Mouse (Mus musculus): ENCODE measurements around the gene Dnajc28. TPM values are rescaled to one million over a fixed set of nuclear protein-coding genes. Genes with fewer than 3 reads are reported as not detected.

Gene Dnajc28
- total and polyA plus RNA-seq, 2 experiments: 1.9 to 11.3 TPM

DNA sequence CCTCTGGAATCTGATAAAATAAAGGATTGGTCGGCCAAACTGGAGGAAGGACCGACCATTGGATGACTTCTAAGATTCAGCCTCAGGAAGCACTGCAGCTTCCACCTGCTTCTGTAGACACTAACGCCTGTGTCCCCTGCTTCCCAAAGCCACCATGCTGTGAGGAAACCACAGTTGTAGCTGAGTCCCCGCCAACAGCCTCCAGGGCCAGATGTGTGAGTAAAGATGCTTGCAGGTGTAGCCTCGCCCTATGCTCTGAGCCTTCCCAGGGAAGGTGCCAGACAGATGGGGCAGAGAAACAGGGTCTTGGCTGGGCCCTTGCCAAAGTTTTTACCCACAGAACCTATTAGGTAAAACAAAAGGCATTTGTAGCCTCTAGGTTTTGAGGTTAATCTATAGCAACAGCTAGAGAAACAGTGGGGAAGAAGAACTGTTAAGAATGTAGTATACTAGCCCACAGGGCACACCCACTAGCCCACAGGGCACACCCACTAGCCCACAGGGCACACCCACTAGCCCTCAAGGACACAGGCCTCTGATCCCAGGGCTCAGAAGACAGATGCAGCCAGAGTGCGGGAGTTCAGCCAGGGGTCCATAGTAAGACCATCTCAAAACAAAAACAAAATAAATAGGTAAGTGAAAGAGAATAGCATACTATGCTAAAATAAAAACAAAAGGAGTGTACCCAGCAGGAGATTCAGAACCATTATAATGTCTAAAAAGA is 30.9 kb downstream of the Dnajc28 start:
- no peaks in the 10 kb centered on the region for H3K4me1 ChIP-seq (ENCODE audit: control insufficient read depth, insufficient read depth, low read length)
- no peak for TF ChIP-seq CTCF (IDR thresholded peaks at IDR 0.05; ENCODE audit: low read depth, low read length)
- TF ChIP-seq POLR2A (IDR thresholded peaks at IDR 0.05; ENCODE audit: extremely low read depth, insufficient read depth, low read length): no peak
- H3K27me3 ChIP-seq (ENCODE audit: control insufficient read depth, insufficient read depth, low read length): no peaks in the 10 kb centered on the region
- no peak for DNase-seq (ENCODE audit: extremely low read depth, low read depth, low spot score)
- 79% methylated on average over 6 of the region's 6 CpGs for WGBS
- no peak overlapping the region for H3K4me3 ChIP-seq (ENCODE audit: insufficient read depth, low read depth, low read length)
- H3K36me3 ChIP-seq (ENCODE audit: control insufficient read depth, insufficient read depth, low read length): peaks cover 7% of the 10 kb centered on the region
- H3K79me2 ChIP-seq (ENCODE audit: control insufficient read depth, insufficient read depth, low read length): peaks cover 28% of the 10 kb centered on the region; the same call in 1 of the 2 replicates
- no peak overlapping the region for H3K9ac ChIP-seq (ENCODE audit: low read depth, low read length)
- H3K27ac ChIP-seq (replicated peaks; ENCODE audit: insufficient read depth, low read depth, low read length): no peak overlapping the region

DNA sequence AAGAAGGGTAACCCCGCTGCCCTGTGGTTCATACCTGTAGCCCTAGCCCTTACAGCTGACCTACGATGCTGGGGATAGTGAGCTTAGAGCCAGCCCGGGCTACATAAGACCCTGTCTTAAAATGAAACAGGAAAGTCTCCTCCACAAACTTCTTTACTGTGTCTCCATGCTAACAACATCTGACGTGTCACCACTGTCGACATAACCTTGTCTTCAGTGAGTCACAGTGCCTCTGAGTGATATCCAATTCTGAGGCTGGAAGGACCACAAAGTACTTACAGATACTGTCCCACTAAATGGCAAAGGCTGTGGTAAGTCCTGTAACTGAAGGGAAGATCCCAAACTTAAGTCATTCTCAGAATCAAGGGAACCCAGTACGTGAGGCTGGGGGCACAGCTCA is 32.6 kb downstream of the Dnajc28 start:
- no peak for DNase-seq (ENCODE audit: extremely low read depth, low read depth, low spot score)
- Histone ChIP-seq H3K27ac (replicated peaks; ENCODE audit: insufficient read depth, low read depth, low read length) (no peak overlapping the region), H3K27me3 (ENCODE audit: control insufficient read depth, insufficient read depth, low read length) (no peaks in the 10 kb centered on the region), H3K36me3 (ENCODE audit: control insufficient read depth, insufficient read depth, low read length) (peaks cover 7% of the 10 kb centered on the region), H3K4me3 (ENCODE audit: insufficient read depth, low read depth, low read length) (no peak overlapping the region), H3K4me1 (ENCODE audit: control insufficient read depth, insufficient read depth, low read length) (no peaks in the 10 kb centered on the region), H3K9ac (ENCODE audit: low read depth, low read length) (no peak overlapping the region), H3K79me2 (ENCODE audit: control insufficient read depth, insufficient read depth, low read length) (peaks cover 12% of the 10 kb centered on the region; the same call in 1 of the 2 replicates)
- 91% methylated on average over 6 of the region's 6 CpGs for WGBS
- TF ChIP-seq CTCF (IDR thresholded peaks at IDR 0.05; ENCODE audit: low read depth, low read length) (no peak), POLR2A (IDR thresholded peaks at IDR 0.05; ENCODE audit: extremely low read depth, insufficient read depth, low read length) (no peak)

DNA sequence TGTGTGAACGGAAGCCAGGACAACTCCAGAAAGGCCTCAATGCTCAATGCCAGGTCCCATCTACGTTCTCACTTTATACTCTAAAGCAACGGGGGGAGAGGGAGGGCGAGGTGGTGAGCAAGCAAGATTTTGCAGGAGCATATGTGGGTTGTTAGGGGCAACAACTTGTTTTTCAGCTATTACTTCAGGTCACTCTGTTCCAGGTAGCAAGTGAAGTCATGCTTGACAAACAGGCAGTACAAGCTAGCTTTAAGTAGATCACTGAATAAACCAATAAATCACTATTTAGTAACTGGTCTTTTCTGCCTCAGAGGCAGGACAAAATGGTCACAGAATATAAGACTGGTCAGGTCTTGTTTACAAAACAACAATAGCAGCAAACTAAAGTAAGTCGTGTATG is 33.2 kb downstream of the Dnajc28 start:
- H3K27ac ChIP-seq (replicated peaks; ENCODE audit: insufficient read depth, low read depth, low read length): no peak overlapping the region
- TF ChIP-seq POLR2A (IDR thresholded peaks at IDR 0.05; ENCODE audit: extremely low read depth, insufficient read depth, low read length) (no peak), CTCF (IDR thresholded peaks at IDR 0.05; ENCODE audit: low read depth, low read length) (no peak)

DNA sequence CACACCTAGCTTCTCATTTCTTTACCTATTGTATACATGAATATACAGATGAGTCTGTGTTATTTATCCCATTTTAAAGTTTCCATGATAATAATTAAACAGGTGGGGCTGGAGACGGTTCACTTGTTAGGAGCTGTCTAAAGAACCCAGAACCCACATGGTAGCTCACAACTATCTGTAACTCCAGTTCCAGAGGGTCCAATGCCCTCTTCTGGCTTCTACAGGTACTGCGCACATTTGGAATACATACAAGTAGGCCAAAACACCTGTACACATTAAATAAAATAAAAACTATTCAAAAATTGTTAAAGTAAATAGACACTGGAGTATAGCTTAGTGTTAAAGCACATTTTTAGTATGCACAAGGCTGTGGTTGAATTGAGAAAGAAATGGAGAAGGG is 36.5 kb downstream of the Dnajc28 start:
- Histone ChIP-seq H3K36me3 (ENCODE audit: control insufficient read depth, insufficient read depth, low read length) (peaks cover 33% of the 10 kb centered on the region), H3K27ac (replicated peaks; ENCODE audit: insufficient read depth, low read depth, low read length) (no peak overlapping the region), H3K9ac (ENCODE audit: low read depth, low read length) (no peak overlapping the region), H3K4me1 (ENCODE audit: control insufficient read depth, insufficient read depth, low read length) (no peaks in the 10 kb centered on the region), H3K27me3 (ENCODE audit: control insufficient read depth, insufficient read depth, low read length) (no peaks in the 10 kb centered on the region), H3K79me2 (ENCODE audit: control insufficient read depth, insufficient read depth, low read length) (no peaks in the 10 kb centered on the region), H3K4me3 (ENCODE audit: insufficient read depth, low read depth, low read length) (no peak overlapping the region)
- WGBS: 78% methylated on average over 2 of the region's 2 CpGs
- DNase-seq (ENCODE audit: extremely low read depth, low read depth, low spot score): peak; percentile 38
- TF ChIP-seq CTCF (IDR thresholded peaks at IDR 0.05; ENCODE audit: low read depth, low read length) (peak; percentile 37; the same call in 1 of the 2 replicates), POLR2A (IDR thresholded peaks at IDR 0.05; ENCODE audit: extremely low read depth, insufficient read depth, low read length) (no peak)

More for the DNA sequence above, 33.2 kb downstream of the Dnajc28 start:
- no peak overlapping the region for H3K4me3 ChIP-seq (ENCODE audit: insufficient read depth, low read depth, low read length)
- 90% methylated on average over 5 of the region's 5 CpGs for WGBS
- H3K36me3 ChIP-seq (ENCODE audit: control insufficient read depth, insufficient read depth, low read length): peaks cover 11% of the 10 kb centered on the region
- H3K79me2 ChIP-seq (ENCODE audit: control insufficient read depth, insufficient read depth, low read length): peaks cover 8% of the 10 kb centered on the region; the same call in 1 of the 2 replicates
- H3K4me1 ChIP-seq (ENCODE audit: control insufficient read depth, insufficient read depth, low read length): no peaks in the 10 kb centered on the region
- H3K9ac ChIP-seq (ENCODE audit: low read depth, low read length): no peak overlapping the region
- DNase-seq (ENCODE audit: extremely low read depth, low read depth, low spot score): no peak
- no peaks in the 10 kb centered on the region for H3K27me3 ChIP-seq (ENCODE audit: control insufficient read depth, insufficient read depth, low read length)

DNA sequence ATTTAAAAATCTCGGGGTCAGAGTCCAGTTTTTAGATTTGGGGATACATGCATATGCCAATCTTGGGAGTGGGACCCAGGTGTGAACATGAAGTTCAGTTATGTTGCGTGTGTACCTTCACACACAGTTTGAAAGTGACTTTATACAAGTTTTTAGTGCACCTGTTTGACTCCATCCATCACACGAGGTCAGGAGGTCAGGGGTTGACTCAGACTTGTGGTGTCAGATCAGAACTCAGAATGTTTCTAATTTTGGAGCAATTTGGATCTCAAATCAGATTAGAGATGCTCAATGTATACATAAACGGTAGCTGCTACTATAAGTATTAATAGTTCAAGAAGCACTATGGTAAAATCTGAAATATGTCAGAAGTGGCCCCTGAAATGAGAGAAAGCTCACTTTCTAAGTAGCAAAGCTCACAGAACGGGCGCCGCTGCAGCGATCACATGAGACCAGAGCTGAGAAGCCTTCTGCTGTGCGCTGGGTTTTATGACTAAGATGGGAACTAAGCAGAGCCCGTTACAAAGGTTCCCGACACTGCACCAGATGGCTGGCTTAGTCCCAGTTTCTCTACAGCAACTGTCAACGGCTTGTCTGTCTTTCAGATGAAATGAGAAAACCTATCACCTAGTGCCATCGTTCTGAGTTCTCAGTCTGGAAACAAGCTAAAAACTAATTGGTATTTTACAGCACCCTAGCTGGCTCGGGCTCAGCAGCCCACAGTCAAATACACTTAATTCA is 39.7 kb downstream of the Dnajc28 start:
- Histone ChIP-seq H3K27ac (replicated peaks; ENCODE audit: insufficient read depth, low read depth, low read length) (no peak overlapping the region), H3K9ac (ENCODE audit: low read depth, low read length) (no peak overlapping the region), H3K79me2 (ENCODE audit: control insufficient read depth, insufficient read depth, low read length) (no peaks in the 10 kb centered on the region), H3K27me3 (ENCODE audit: control insufficient read depth, insufficient read depth, low read length) (no peaks in the 10 kb centered on the region), H3K36me3 (ENCODE audit: control insufficient read depth, insufficient read depth, low read length) (peaks cover 33% of the 10 kb centered on the region), H3K4me3 (ENCODE audit: insufficient read depth, low read depth, low read length) (no peak overlapping the region), H3K4me1 (ENCODE audit: control insufficient read depth, insufficient read depth, low read length) (no peaks in the 10 kb centered on the region)
- TF ChIP-seq POLR2A (IDR thresholded peaks at IDR 0.05; ENCODE audit: extremely low read depth, insufficient read depth, low read length) (no peak), CTCF (IDR thresholded peaks at IDR 0.05; ENCODE audit: low read depth, low read length) (no peak)
- no peak for DNase-seq (ENCODE audit: extremely low read depth, low read depth, low spot score)
- 92% methylated on average over 14 of the region's 14 CpGs for WGBS

All from liver, adult 2 months (tissue).